Mouse (Mus musculus) ovary, postnatal 10 days (tissue): ENCODE data around the gene Lsm10.

Experiments used
- DNase-seq: peaks from one replicate; pipeline ENCODE4 v3.0.0; 2022; ENCODE audit warnings: low spot score

The Lsm10 gene

GRCm38 (mm10) chr4:126096464-126097111 is at the start of gene Lsm10:
Lsm10 (plus strand) TSS chr4:126096623.
- peak; percentile 76 for DNase-seq

- DNase-seq, result peak; percentile 46
Measured at GRCm38 (mm10) chr4:126046851-126047585, 49.4 kb upstream of the Lsm10 start, which contains the start of gene Mrps15. Mrps15 (plus strand) TSS chr4:126046925.

- no peak for DNase-seq
Measured at GRCm38 (mm10) chr4:126051617-126052016, 44.8 kb upstream of the Lsm10 start.

- DNase-seq, result no peak
Measured at GRCm38 (mm10) chr4:126057207-126058133, 39.0 kb upstream of the Lsm10 start.

DNA sequence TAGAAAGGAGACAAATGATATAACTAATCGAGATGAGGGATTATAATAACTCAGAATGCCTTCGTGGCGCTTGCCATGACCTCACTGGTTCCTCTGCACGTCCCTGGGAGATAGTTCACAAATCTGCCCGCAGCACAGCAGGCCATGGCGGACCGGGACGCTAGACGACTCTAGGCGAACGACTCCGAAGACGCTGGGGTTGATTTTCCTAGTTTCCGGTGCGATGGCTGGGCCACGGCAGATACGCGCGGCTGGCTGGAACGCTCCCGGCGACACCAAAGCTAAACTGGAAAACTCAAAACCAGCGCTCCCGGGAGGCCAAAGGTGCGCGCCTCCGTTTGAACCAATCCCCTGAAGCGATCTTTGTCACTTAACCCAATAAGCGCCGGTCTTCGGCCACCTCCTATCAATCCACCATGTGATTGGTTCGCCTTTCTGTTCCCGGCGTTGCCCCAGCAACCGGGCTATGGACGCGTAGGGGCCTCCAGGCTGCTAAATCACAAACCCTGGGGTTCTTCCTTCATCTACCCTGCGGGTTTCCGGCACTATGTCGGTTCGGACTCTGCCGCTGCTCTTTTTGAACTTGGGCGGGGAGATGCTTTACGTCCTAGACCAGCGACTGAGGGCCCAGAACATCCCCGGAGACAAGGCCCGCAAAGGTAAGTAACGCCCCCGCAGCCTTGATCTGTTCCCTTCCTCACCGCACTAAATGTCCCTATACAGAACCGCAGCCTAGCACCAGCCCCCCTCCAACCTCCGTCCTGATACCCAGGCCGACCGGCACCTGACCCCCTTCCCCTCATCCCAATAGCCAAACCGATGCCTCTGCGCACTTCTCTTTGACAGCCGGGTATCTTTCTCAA is 38.1 kb upstream of the Lsm10 start, which contains the start of gene Oscp1:
Gene Oscp1 (plus strand): TSS at position 432 of the 863 bp plus-strand sequence.
- DNase-seq, result peak; percentile 73

DNA sequence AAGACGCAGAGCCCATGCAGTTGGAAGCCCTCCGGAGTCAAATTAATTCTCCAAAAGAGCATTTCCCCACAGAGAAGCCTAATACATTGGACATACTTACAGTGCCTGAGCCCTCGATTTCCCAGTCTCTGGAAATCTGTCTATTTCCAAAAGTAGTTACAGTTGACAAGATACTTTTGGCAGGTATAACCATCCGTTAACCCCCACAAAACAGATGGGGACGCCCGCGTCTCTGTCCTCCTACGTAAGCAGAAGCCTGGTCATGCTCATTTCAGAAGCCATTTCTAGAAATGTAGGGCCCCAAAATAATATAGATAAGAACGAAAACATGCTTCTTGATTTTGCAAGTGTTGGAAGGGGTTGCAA is 37.4 kb upstream of the Lsm10 start:
- no peak for DNase-seq

- no peak for DNase-seq
Measured at GRCm38 (mm10) chr4:126062856-126063255, 33.6 kb upstream of the Lsm10 start.

GRCm38 (mm10) chr4:126065241-126065640 is 31.2 kb upstream of the Lsm10 start:
- DNase-seq, result no peak

DNA sequence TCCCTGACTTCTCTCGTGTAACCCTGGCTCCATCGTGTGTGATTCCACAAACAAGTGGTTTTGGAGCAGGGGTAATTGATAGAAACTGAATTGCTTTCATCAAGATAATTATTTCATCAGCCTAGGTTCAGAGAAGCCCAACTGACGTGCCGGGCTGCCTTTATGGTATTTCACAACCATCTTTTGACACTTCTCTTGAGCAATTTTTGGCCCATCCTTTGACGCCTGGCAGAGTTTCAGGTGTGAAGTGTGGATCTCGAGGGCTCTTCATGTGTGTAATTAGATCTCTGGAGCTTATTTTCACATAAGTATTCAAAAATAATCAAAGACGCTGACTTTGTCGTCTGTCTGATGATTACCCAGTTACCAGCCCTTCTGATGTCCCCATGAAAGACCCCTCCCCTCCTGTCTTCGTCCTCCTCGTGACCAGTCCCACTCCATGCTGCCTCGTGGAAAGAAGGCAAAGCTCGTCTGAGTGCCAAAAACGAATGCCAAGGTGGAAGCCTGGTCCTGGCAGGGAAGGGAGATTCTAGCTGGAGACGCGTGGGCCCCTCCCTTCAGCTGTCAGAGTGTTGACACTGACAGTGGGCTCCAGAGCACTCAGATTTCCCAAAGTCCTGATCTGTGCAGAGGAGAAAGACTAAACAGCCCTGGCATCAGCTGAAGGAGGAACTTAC is 28.9 kb upstream of the Lsm10 start:
- DNase-seq, result no peak

DNA sequence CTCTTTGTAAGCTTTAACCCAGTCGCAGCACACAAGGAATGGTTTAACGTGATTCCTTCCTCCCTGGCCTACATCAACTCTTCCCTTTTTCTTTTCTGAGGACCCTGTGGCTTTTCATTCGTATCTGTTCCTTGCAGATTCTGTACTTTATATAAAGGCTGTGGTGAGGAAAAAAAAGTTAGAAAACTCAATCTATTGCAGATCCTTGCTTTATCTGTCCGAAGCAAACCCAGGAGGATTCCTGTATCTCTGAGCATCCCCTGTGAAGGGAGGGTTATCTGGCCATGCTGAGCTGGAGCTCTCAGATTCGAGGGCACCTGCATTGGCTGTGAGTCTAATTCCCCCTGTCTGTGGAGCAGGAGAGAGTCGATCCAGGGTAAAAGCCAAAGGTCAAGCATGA is 27.6 kb upstream of the Lsm10 start:
- DNase-seq, result no peak

DNA sequence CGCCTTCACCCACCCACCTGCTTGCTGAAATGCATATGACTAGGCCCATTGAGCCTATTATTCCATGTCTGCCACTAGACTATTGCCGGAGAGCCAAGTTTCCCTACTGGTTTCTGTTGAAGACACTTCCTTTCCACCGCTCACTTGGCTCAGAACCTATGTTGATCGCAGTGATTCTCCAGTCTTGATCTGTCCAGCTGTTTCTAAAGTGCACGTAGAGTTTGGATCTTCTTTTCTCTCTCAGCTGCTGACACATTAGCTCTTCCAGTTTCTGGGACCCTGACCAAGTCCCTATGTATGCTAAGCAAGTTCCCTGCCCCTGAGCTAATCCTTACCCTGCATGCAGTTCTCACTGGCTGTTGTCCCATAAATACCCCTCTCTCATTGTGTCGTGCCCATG is 18.6 kb upstream of the Lsm10 start:
- DNase-seq, result no peak

DNA sequence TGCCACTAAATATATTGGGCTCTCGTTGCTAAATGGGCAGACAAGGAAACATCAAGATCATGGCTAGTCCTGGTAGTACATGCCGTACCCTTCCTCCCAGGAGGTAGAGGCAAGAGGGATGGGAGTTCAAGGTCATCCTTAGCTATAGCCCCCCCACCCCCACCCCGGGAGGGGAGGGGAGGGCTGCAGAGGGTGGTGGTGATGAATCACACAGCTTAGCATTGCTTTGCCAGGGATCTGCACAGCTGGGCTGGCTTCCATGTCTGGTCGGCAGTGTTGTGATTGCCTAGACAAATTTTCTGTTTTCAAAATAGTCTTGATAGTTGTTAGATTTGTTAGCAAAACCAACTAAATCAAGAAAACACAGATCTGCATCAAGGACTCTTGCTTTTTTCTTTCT is 17.2 kb upstream of the Lsm10 start:
- DNase-seq, result no peak

GRCm38 (mm10) chr4:126081601-126082000 is 14.8 kb upstream of the Lsm10 start:
- no peak for DNase-seq

DNA sequence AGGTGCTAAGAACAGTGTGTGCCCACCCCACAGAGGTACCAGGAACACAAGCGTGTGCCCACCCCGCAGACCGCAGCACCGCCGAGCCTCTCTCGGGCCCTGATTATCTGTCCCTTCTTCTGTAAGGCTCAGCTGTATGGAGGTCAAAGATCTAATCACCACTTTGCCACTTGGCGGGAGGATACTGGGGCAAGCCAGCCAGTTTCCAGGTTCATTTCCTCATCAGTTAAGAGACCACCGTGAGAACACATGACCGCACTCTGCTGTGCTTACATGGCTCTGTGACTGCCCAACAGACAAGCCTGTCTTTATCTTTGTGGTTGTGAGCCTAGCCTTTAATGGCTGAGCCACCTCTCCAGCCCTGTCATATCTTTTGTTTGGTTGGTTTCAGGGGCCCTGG is 13.4 kb upstream of the Lsm10 start:
- DNase-seq, result no peak

DNA sequence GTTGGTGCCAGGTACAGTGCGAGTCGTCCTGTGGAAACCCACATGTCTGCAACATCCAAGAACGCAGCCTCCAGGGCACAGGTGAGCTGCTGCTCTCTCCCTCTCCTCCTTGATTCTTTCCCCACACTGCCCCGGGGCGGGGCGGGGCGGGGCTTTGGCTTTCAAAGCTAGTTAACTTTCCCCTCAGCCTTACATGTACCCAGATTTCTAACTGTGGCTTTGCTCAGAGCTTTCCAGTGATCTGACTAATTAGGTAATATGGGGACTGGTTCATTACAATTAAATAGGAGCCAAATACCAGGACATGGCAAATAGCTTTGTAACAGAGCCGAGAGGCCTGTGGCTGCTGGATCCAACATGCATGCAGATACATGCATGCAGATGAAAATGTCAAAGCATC is 12.0 kb upstream of the Lsm10 start:
- no peak for DNase-seq

- peak; percentile 66 for DNase-seq
Measured at GRCm38 (mm10) chr4:126085996-126086576, 10.3 kb upstream of the Lsm10 start.

GRCm38 (mm10) chr4:126090101-126090847 is 6.1 kb upstream of the Lsm10 start:
- DNase-seq, result no peak

DNA sequence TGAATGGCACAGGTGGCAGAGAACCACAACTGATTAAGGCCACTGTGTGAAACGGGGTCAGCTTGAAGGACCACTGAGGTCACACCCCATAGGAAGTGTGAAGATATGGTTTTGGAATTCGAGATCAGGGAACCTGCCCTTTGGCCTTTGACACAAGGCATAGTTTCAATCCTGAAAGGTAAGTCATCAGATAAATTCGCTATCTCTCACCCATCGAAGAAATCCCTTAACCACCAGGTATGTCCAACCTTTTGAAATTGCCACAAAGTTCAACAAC is 5.6 kb upstream of the Lsm10 start:
- DNase-seq, result no peak

GRCm38 (mm10) chr4:126091873-126092272 is 4.5 kb upstream of the Lsm10 start:
- no peak for DNase-seq
